Mouse (Mus musculus) ES-E14 (cell line): Measurements from ENCODE around the gene Esyt3.

ENCODE experiments used
- CHD2 ChIP-seq: IDR thresholded peaks from 2 replicates; pipeline ENCODE4 v1.6.1; 2014; ENCODE audit warnings: mild to moderate bottlenecking, low read depth, low read length, inconsistent platforms
- HCFC1 ChIP-seq: IDR thresholded peaks from 2 replicates; pipeline ENCODE4 v1.6.1; 2012; ENCODE audit warnings: low read length, inconsistent platforms, borderline replicate concordance; ENCODE audit not compliant: insufficient read depth
- MAFK ChIP-seq: IDR thresholded peaks from 2 replicates; pipeline ENCODE4 v1.6.1; 2014; ENCODE audit warnings: mild to moderate bottlenecking, low read depth, low read length, inconsistent platforms; ENCODE audit not compliant: insufficient read depth
- ZC3H11A ChIP-seq: IDR thresholded peaks from 2 replicates; pipeline ENCODE4 v1.6.1; 2012; ENCODE audit warnings: low read depth, mild to moderate bottlenecking, inconsistent platforms, low read length, borderline replicate concordance
- ZNF384 ChIP-seq: IDR thresholded peaks from 2 replicates; pipeline ENCODE4 v1.6.1; 2012; ENCODE audit warnings: low read depth, low read length, inconsistent platforms

- no peak for TF ChIP-seq HCFC1
- TF ChIP-seq ZC3H11A: no peak
- TF ChIP-seq ZNF384: no peak
- no peak for TF ChIP-seq CHD2
- TF ChIP-seq MAFK: no peak
Observed at GRCm38 (mm10) chr9:99355971-99356370, 2.4 kb downstream of the Esyt3 start.
